Mouse (Mus musculus): ENCODE measurements around the gene Nr1i3.

The Nr1i3 gene

GRCm38 (mm10) chr1:171251594-171252324 lies 38.0 kb downstream of the Nr1i3 start:
- peak; percentile 80 for DNase-seq (ENCODE audit: low read depth)

- DNase-seq (ENCODE audit: low read depth), result no peak
Measured at GRCm38 (mm10) chr1:171252415-171252814, 38.6 kb downstream of the Nr1i3 start.

- DNase-seq (ENCODE audit: low read depth), result no peak
Measured at GRCm38 (mm10) chr1:171256095-171256818, 42.5 kb downstream of the Nr1i3 start.

GRCm38 (mm10) chr1:171256937-171257548 lies 43.3 kb downstream of the Nr1i3 start:
- DNase-seq (ENCODE audit: low read depth), result peak; percentile 91

- DNase-seq (ENCODE audit: low read depth), result no peak
Measured at GRCm38 (mm10) chr1:171257781-171258180, 44.0 kb downstream of the Nr1i3 start.

GRCm38 (mm10) chr1:171258921-171259320 lies 45.2 kb downstream of the Nr1i3 start:
- DNase-seq (ENCODE audit: low read depth), result no peak

- no peak for DNase-seq (ENCODE audit: low read depth)
Measured at GRCm38 (mm10) chr1:171260316-171260715, 46.5 kb downstream of the Nr1i3 start.

- peak; percentile 95 for DNase-seq (ENCODE audit: low read depth)
Measured at GRCm38 (mm10) chr1:171262594-171263130, 48.9 kb downstream of the Nr1i3 start.

GRCm38 (mm10) chr1:171263185-171263611 lies 49.4 kb downstream of the Nr1i3 start:
- DNase-seq (ENCODE audit: low read depth), result peak; percentile 91

- peak; percentile 73 for DNase-seq (ENCODE audit: low read depth)
Measured at GRCm38 (mm10) chr1:171263666-171264461, 50.1 kb downstream of the Nr1i3 start.

GRCm38 (mm10) chr1:171265971-171266744 lies 52.4 kb downstream of the Nr1i3 start:
- DNase-seq (ENCODE audit: low read depth), result no peak

GRCm38 (mm10) chr1:171268341-171268740 lies 54.6 kb downstream of the Nr1i3 start:
- peak; percentile 69 for DNase-seq (ENCODE audit: low read depth)

GRCm38 (mm10) chr1:171269848-171270572 lies 56.2 kb downstream of the Nr1i3 start, which contains the start of gene B4galt3:
B4galt3 (plus strand) TSS chr1:171270328.
- peak; percentile 92 for DNase-seq (ENCODE audit: low read depth)
